Mouse (Mus musculus): ENCODE measurements around the gene Glipr1l2. TPM values are rescaled to one million over a fixed set of nuclear protein-coding genes. Genes with fewer than 3 reads are reported as not detected.

Glipr1l2 gene
- polyA plus RNA-seq, 1 experiment from 2014 or later, result not detected

GRCm38 (mm10) chr10:112132194-112132593 is 49.0 kb downstream of the Glipr1l2 start:
- Histone ChIP-seq H3K27ac (replicated peaks) (no peak overlapping the region), H3K9ac (replicated peaks) (no peak overlapping the region), H3K36me3 (no peaks in the 10 kb centered on the region), H3K9me3 (replicated peaks) (no peaks in the 10 kb centered on the region), H3K4me2 (no peak overlapping the region), H3K4me3 (replicated peaks) (no peak overlapping the region), H3K27me3 (replicated peaks) (no peaks in the 10 kb centered on the region), H3K4me1 (no peaks in the 10 kb centered on the region)
- ATAC-seq (ENCODE audit: low FRiP score), result no peak
- 86% methylated on average over 3 of the region's 3 CpGs for WGBS

GRCm38 (mm10) chr10:112138050-112138870 is 55.1 kb downstream of the Glipr1l2 start:
- Histone ChIP-seq H3K4me2 (peak overlapping the region; percentile 54), H3K4me1 (no peaks in the 10 kb centered on the region), H3K27ac (replicated peaks) (peak overlapping the region; percentile 37; the same call in 1 of the 2 replicates), H3K9ac (replicated peaks) (0 out of 2 replicates have a peak overlapping the region, but pooled peaks have one; percentile 21), H3K36me3 (no peaks in the 10 kb centered on the region), H3K9me3 (replicated peaks) (no peaks in the 10 kb centered on the region), H3K27me3 (replicated peaks) (no peaks in the 10 kb centered on the region), H3K4me3 (replicated peaks) (peak overlapping the region; percentile 41)
- 18% methylated on average over 9 of the region's 9 CpGs for WGBS
- peak; percentile 93 for ATAC-seq (ENCODE audit: low FRiP score)

- Histone ChIP-seq H3K4me2 (peak overlapping the region; percentile 54), H3K36me3 (no peaks in the 10 kb centered on the region), H3K4me3 (replicated peaks) (peak overlapping the region; percentile 41), H3K27ac (replicated peaks) (peak overlapping the region; percentile 37; the same call in 1 of the 2 replicates), H3K27me3 (replicated peaks) (no peaks in the 10 kb centered on the region), H3K9me3 (replicated peaks) (no peaks in the 10 kb centered on the region), H3K9ac (replicated peaks) (0 out of 2 replicates have a peak overlapping the region, but pooled peaks have one; percentile 21), H3K4me1 (no peaks in the 10 kb centered on the region)
- WGBS, result 31% methylated on average over 6 of the region's 6 CpGs
- peak; percentile 77; the same call in 1 of the 2 replicates for ATAC-seq (ENCODE audit: low FRiP score)
Measured at GRCm38 (mm10) chr10:112138871-112139430, 55.8 kb downstream of the Glipr1l2 start.

GRCm38 (mm10) chr10:112139834-112140233 is 56.7 kb downstream of the Glipr1l2 start:
- H3K4me1 ChIP-seq, result no peaks in the 10 kb centered on the region
- H3K27ac ChIP-seq (replicated peaks), result no peak overlapping the region
- H3K4me3 ChIP-seq (replicated peaks), result no peak overlapping the region
- no peak for ATAC-seq (ENCODE audit: low FRiP score)
- no peaks in the 10 kb centered on the region for H3K36me3 ChIP-seq
- H3K4me2 ChIP-seq, result no peak overlapping the region
- no peak overlapping the region for H3K9ac ChIP-seq (replicated peaks)
- H3K9me3 ChIP-seq (replicated peaks), result no peaks in the 10 kb centered on the region
- no peaks in the 10 kb centered on the region for H3K27me3 ChIP-seq (replicated peaks)
- WGBS, result 67% methylated on average over 2 of the region's 2 CpGs

Other genes starting within 250 kb of the Glipr1l2 start
- 31.2 and 34.8 TPM in 2 replicates for gene Krr1, start 110.7 kb upstream of the Glipr1l2 start, polyA plus RNA-seq (2015; fragmentation: Nextera tagmentation; extraction: Ambion mirVana)
- 1.4 and 3.9 TPM in 2 replicates for gene Glipr1, start 80.7 kb upstream of the Glipr1l2 start, polyA plus RNA-seq (2015; fragmentation: Nextera tagmentation; extraction: Ambion mirVana)
- gene Glipr1l1, start 23.2 kb upstream of the Glipr1l2 start, polyA plus RNA-seq (2015; fragmentation: Nextera tagmentation; extraction: Ambion mirVana), result not detected in 2 replicates
- gene Glipr1l3, start 77.0 kb downstream of the Glipr1l2 start, polyA plus RNA-seq (2015; fragmentation: Nextera tagmentation; extraction: Ambion mirVana), result 0.34 and 0.75 TPM in 2 replicates
- gene Caps2, start 80.3 kb downstream of the Glipr1l2 start, polyA plus RNA-seq (2015; fragmentation: Nextera tagmentation; extraction: Ambion mirVana), result 0.54 and 0.58 TPM in 2 replicates
- gene Kcnc2, start 187.8 kb downstream of the Glipr1l2 start, polyA plus RNA-seq (2015; fragmentation: Nextera tagmentation; extraction: Ambion mirVana), result 11.6 and 12.7 TPM in 2 replicates

Data from neural tube, embryonic 15.5 days (tissue).